Mouse (Mus musculus) heart, embryonic 10.5 days (tissue): ENCODE results near the gene Nadk. TPM values are rescaled to one million over a fixed set of nuclear protein-coding genes. Genes with fewer than 3 reads are reported as not detected.

Source experiments
- DNase-seq: peaks from one replicate; pipeline ENCODE4 v3.0.0-alpha.2; 2017; ENCODE audit warnings: low spot score
- H3K27ac ChIP-seq: fragments of 300-500 bp; sonication (generic); 2 replicates; pipeline ENCODE4 v1.5.1; 2016; ENCODE audit warnings: mild to moderate bottlenecking
- H3K27me3 ChIP-seq: fragments of 300-500 bp; sonication (generic); 2 replicates; pipeline ENCODE4 v1.6.1; 2016; ENCODE audit warnings: mild to moderate bottlenecking; ENCODE audit not compliant: poor library complexity, insufficient read depth, severe bottlenecking
- H3K36me3 ChIP-seq: fragments of 300-500 bp; sonication (generic); 2 replicates; pipeline ENCODE4 v1.6.1; 2016; ENCODE audit warnings: mild to moderate bottlenecking, moderate library complexity
- H3K4me1 ChIP-seq: fragments of 300-500 bp; sonication (generic); 2 replicates; pipeline ENCODE4 v1.6.1; 2016; ENCODE audit warnings: mild to moderate bottlenecking
- H3K4me3 ChIP-seq: fragments of 300-500 bp; sonication (generic); 2 replicates; pipeline ENCODE4 v1.5.1; 2016; ENCODE audit warnings: mild to moderate bottlenecking, moderate library complexity
- H3K9me3 ChIP-seq: fragments of 300-500 bp; sonication (generic); 2 replicates; pipeline ENCODE4 v1.6.1; 2016; ENCODE audit warnings: mild to moderate bottlenecking, moderate library complexity
- WGBS: fragments of 180-500 bp; shearing (Covaris S2); methylation state at CpG from one replicate; pipeline ENCODE4 v1.1.7; 2016; 5-methylcytosine and 5-hydroxymethylcytosine counted together
- polyA plus RNA-seq: library from polyadenylated mRNA; unstranded; fragments of >200 nt; fragmentation: Nextera tagmentation; extraction: Ambion mirVana; gene quantifications from 2 replicates; pipeline ENCODE4 v1.2.1, GENCODE M21; 2016

Nadk gene
- polyA plus RNA-seq, 1 experiment from 2014 or later, result 93.3 TPM

DNA sequence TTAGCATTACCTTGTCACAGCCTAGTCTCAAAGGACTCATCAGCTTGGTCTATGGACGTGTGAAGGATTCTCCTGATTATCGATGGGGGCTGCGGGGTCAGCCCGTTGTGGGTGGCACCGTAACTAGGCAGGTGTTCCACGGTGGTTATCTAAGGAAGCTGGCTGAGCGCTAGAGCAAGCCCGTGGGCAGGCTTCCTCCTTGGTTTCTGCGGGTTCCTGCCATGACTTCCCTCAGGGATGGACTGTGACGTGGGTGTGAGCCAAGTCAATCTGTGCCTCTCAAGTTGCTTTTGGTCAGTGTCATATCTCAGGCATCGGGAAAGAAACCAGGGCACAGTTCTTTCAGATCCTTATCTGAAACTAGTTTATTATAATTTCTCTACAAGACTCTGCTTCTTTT lies 12.8 kb downstream of the Nadk start:
- Histone ChIP-seq H3K27ac (no peak overlapping the region), H3K4me1 (peaks cover 5% of the 10 kb centered on the region), H3K9me3 (no peaks in the 10 kb centered on the region), H3K36me3 (peaks cover 31% of the 10 kb centered on the region), H3K4me3 (no peak overlapping the region), H3K27me3 (no peaks in the 10 kb centered on the region)
- 82% methylated on average over 11 of the region's 11 CpGs for WGBS
- no peak for DNase-seq

DNA sequence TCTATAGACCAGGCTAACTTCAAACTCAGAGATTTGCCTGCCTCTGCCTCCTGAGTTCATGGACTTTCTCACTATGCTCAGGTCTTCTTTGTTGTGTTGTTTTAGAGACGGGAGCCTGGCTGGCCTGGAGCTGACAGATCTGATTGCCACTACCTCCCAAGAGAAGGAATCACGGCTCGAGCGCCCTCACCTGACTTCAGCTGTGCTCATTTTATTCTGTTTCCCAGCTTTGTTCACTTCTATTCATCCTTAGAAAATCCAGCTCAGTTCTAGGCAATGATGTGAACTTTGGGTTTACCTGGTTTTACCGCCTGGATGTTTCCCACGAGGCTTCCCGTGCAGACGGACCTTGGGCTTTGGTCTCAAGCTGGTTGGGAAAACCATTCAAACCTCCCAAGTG lies 13.3 kb downstream of the Nadk start:
- no peak overlapping the region for H3K4me3 ChIP-seq
- H3K27ac ChIP-seq, result no peak overlapping the region
- WGBS, result 88% methylated on average over 8 of the region's 8 CpGs
- no peaks in the 10 kb centered on the region for H3K9me3 ChIP-seq
- peaks cover 32% of the 10 kb centered on the region for H3K36me3 ChIP-seq
- no peaks in the 10 kb centered on the region for H3K27me3 ChIP-seq
- H3K4me1 ChIP-seq, result peaks cover 5% of the 10 kb centered on the region
- no peak for DNase-seq

DNA sequence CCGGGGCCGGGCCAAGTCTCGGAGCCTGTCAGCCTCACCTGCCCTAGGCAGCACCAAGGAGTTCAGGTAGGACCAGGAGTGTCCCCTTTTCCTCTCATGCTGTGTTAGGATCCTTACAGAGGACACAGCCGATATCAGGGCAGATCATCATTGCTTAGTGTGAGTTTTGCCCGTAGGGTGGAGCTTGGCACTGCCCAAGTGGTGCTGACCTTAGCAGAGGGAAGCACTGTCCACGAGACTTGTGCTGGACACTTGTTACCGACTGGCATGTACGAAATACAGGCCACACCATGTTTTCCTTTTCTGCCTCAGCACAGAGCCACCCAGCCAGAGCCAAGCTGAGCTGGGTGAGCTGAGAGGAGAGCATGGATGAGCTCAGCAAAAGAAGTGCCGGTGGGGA lies 15.0 kb downstream of the Nadk start:
- no peak overlapping the region for H3K27ac ChIP-seq
- no peak overlapping the region for H3K4me3 ChIP-seq
- H3K27me3 ChIP-seq, result no peaks in the 10 kb centered on the region
- H3K9me3 ChIP-seq, result no peaks in the 10 kb centered on the region
- no peaks in the 10 kb centered on the region; the same call in 1 of the 2 replicates for H3K4me1 ChIP-seq
- DNase-seq, result no peak
- H3K36me3 ChIP-seq, result peaks cover 36% of the 10 kb centered on the region
- WGBS, result 90% methylated on average over 9 of the region's 9 CpGs

DNA sequence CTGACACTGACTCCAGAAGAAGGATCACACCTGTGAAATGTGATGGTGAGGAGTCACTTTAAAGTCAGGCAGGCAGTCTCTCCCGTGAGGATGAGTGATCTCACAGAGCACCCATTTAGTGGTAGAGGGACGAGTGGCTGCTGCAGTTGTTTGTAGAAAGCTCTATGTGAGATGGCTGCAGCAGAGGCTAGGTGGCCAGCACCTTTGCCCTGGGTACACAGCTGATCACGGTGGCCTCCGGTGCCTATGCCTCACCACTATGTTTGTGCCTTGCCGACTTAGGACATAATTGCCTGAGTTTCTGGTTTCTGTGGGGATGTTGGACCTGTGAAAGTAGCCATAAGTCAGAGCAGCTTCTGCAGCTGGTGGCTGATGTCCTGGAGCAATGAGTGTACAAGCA lies 15.6 kb downstream of the Nadk start:
- Histone ChIP-seq H3K9me3 (no peaks in the 10 kb centered on the region), H3K27me3 (no peaks in the 10 kb centered on the region), H3K27ac (no peak overlapping the region), H3K4me3 (no peak overlapping the region), H3K4me1 (no peaks in the 10 kb centered on the region; the same call in 1 of the 2 replicates), H3K36me3 (peaks cover 42% of the 10 kb centered on the region)
- WGBS, result 86% methylated on average over 5 of the region's 5 CpGs
- DNase-seq, result no peak

DNA sequence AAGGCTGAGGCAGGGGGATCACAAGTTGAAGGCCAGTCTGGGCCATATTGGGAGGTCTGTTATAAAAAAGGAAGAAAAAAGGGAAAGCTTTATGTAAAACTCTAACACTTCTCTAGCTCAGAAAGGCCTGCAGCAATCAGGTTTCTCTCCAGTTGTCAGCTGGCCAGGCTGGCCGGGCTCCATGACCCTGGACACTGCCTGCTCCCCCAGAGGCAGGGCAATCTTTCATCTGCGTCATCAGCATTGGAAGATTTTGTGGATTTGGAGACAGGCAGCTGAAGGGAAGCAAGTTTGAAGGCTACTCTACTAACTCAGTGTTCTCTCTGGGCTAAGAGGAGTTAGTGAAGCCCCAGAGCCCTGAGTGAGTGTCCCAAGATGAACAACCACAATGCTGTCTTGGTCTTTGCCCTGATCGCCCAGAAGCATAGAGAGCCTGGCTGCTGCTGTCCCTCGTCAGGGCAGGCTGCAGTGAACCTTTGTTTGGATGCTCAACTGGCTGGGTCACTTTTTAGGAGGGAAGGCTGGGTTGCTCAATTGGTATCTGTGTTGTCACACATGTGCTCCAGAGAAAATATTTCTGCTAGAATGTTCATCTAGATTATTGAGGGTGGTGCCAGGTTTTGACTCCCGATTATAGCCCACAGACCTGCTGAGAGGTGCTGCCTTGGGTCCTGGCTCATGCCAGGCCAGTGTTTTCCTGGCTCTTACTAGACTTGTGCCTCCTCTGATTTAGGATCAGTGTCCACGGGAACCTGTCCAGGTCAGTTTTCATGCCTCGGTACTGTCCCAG lies 16.4 kb downstream of the Nadk start:
- DNase-seq, result no peak
- no peak overlapping the region for H3K27ac ChIP-seq
- no peaks in the 10 kb centered on the region for H3K9me3 ChIP-seq
- WGBS, result 80% methylated on average over 7 of the region's 7 CpGs
- no peak overlapping the region for H3K4me3 ChIP-seq
- H3K27me3 ChIP-seq, result no peaks in the 10 kb centered on the region
- peaks cover 46% of the 10 kb centered on the region for H3K36me3 ChIP-seq
- no peaks in the 10 kb centered on the region; the same call in 1 of the 2 replicates for H3K4me1 ChIP-seq

DNA sequence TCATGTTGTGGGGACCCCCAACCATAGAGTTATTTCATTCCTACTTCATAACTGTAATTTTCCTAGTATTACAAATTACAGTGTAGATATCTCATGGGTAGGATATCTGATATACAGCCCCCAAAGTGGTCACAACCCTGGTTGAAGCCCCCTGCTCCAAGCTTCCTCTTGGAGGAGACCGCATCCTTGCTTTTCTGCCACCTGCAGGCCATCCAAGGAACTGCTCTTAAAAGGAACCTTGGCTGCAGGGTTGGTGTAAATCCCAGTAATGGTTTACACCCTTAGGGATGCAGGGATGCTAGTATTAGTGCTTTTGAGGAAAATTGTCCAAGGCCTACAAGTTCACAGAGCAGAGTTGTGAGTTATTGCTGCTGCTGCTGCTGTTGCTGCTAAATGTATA lies 18.2 kb downstream of the Nadk start:
- no peaks in the 10 kb centered on the region for H3K9me3 ChIP-seq
- H3K27ac ChIP-seq, result no peak overlapping the region
- no peak overlapping the region for H3K4me3 ChIP-seq
- WGBS, result 42% methylated on average over 1 of the region's 1 CpGs
- H3K36me3 ChIP-seq, result peaks cover 65% of the 10 kb centered on the region
- DNase-seq, result no peak
- no peaks in the 10 kb centered on the region for H3K4me1 ChIP-seq
- H3K27me3 ChIP-seq, result no peaks in the 10 kb centered on the region

DNA sequence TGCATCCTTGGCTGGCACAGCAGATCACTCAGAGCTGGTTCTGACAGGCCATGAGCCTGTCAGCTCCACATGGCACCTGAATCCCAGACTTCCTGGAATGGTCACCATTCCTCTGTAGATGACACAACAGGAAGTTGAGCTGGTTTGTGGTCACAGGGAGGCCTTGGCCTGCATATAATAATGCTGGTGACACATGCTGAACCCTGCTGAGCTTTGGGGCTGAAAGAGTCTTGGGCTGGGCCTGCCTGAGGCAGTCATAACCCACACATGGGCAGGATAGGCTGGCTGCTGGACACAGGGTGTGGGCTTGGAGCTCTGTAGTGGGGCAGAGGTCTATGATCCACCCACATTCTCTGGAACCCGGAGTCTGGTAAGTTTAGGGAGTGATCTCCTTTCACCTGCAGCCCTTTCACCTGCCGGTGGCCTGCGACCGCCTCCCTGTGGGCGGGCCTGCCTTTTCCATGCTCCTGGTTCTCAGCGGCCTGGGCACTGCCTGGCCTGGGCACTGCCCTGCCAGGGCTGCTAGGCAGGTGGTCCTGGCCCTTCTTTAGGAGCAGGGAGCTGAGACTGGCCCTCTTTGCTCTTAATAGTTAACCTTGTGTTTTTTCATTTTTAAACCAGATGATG lies 20.2 kb downstream of the Nadk start:
- 90% methylated on average over 6 of the region's 6 CpGs for WGBS
- no peak overlapping the region for H3K27ac ChIP-seq
- H3K4me3 ChIP-seq, result no peak overlapping the region

DNA sequence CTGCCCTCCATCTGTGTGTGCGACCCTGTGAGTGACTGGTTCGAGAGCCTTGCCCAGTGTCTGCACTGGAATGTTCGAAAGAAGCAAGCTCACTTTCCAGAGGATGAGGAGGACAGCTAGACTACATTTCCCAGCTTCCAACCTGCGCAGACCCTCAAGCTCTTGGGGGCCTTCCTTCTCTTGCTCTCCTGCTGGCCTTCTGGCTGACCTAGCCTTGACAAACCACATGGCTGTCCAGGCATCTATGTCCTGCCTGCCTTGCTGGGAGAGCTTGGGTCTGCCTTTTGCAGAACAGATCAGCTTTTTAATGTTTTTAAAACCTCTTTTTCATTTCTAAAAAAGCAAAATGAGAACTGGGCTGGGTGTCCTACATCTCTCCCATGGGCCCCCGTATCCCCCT lies 27.2 kb downstream of the Nadk start:
- no peaks in the 10 kb centered on the region for H3K4me1 ChIP-seq
- 90% methylated on average over 5 of the region's 5 CpGs for WGBS

More for the DNA sequence above, 20.2 kb downstream of the Nadk start:
- Histone ChIP-seq H3K9me3 (no peaks in the 10 kb centered on the region), H3K36me3 (peaks cover 78% of the 10 kb centered on the region), H3K4me1 (no peaks in the 10 kb centered on the region), H3K27me3 (no peaks in the 10 kb centered on the region)
- DNase-seq, result no peak

DNA sequence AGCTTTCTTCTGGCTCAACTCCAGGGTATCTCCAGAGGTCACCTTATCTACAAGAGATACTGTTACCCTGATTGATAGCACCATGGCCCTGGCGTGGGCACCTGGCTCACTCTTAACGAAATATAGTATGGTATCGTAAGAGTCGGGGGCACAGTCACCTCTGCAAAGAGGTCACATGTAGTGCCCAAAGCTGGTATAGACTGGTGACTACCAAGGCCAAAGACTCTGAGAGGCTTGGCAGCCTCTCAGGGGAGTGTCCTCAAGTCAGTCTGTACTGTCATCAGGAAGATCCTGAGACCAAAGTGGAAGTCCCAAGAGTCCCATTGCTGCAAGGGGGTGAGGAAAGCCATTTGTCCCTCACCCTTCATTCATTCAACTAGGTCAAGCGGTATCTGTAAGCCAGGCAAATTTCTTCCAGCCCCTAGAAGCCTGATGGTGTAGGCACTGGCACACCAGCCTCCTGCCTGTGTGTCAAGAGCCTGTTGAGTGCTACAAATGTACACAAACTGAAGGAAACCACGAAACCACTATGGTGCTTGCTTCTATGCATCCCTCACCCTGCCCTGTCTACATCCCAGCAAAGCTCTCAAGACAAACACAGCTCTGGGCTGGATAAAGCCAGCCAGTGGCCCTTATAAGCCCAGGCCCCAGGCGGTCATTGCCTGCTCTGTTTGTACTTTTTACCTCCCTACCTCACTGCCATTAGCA lies 29.0 kb downstream of the Nadk start:
- WGBS, result 67% methylated on average over 7 of the region's 7 CpGs
- Histone ChIP-seq H3K27ac (no peak overlapping the region), H3K27me3 (no peaks in the 10 kb centered on the region), H3K4me3 (no peak overlapping the region), H3K4me1 (no peaks in the 10 kb centered on the region), H3K9me3 (no peaks in the 10 kb centered on the region), H3K36me3 (peaks cover 49% of the 10 kb centered on the region)
- no peak for DNase-seq

More for the DNA sequence above, 27.2 kb downstream of the Nadk start:
- Histone ChIP-seq H3K36me3 (peaks cover 67% of the 10 kb centered on the region), H3K27me3 (no peaks in the 10 kb centered on the region), H3K4me3 (no peak overlapping the region), H3K9me3 (no peaks in the 10 kb centered on the region), H3K27ac (no peak overlapping the region)
- no peak for DNase-seq

DNA sequence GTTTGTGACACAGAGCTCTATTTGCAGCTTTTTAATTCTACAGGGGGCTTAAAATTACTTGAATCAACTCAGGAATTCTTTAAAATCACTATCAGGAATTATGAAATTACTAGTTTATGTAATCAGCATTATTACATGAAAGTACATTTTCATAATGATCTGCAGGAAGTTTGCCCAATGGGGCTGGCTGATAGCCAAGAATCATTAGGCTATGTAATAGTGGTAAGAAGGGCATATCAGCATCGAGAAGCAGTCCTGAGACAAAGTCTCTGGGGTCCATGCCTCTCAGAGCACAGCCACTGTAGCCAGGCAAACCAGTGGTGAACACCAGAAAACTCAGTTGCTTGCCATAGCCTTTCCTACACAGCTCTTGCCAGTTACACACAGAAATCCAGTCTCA lies 31.6 kb downstream of the Nadk start:
- DNase-seq, result no peak
- 78% methylated on average over 1 of the region's 1 CpGs for WGBS

DNA sequence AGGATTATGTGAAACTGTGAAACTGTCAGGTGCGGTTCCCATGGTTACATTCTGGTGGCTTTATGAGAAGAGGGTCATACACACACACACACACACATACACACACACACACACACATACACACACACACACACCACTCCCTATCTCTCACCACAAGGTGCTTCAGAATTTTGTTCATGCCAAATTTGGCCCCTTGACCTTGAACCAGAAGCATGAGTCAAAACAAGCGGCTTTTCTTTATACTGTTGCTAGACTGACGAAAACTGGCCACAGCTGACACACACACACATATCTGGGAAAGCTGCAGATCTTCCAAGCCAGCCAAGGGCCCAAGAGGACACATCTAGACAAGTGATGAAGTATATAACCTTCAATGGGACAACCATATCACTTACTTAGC lies 33.6 kb downstream of the Nadk start:
- Histone ChIP-seq H3K36me3 (peaks cover 5% of the 10 kb centered on the region; the same call in 1 of the 2 replicates), H3K9me3 (no peaks in the 10 kb centered on the region), H3K4me3 (no peak overlapping the region), H3K27ac (no peak overlapping the region), H3K4me1 (no peaks in the 10 kb centered on the region), H3K27me3 (no peaks in the 10 kb centered on the region)
- 84% methylated on average over 3 of the region's 3 CpGs for WGBS
- no peak for DNase-seq

More for the DNA sequence above, 31.6 kb downstream of the Nadk start:
- Histone ChIP-seq H3K4me3 (no peak overlapping the region), H3K27me3 (no peaks in the 10 kb centered on the region), H3K9me3 (no peaks in the 10 kb centered on the region), H3K4me1 (no peaks in the 10 kb centered on the region), H3K36me3 (peaks cover 24% of the 10 kb centered on the region), H3K27ac (no peak overlapping the region)

DNA sequence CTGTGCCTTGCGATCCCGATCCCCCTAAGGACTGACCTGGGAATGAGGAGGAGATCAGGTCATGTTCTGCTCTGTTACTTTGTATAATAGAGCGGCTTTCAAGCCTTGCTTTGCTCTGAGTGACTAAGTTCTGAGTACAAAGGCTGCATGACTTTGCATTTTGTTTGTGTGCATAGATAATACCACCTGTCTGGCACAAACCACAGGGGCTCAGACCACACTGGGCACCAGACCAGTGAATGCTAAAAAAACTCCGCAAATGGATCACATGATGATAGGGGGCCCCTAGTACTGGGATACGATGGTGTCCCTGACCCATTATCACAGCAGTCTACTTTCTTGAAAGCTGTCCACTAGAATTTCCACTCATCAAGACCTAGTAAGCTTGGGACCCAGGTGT lies 34.4 kb downstream of the Nadk start:
- H3K4me3 ChIP-seq, result no peak overlapping the region
- no peaks in the 10 kb centered on the region for H3K4me1 ChIP-seq
- 82% methylated on average over 5 of the region's 5 CpGs for WGBS
- no peaks in the 10 kb centered on the region for H3K36me3 ChIP-seq
- DNase-seq, result no peak
- H3K9me3 ChIP-seq, result no peaks in the 10 kb centered on the region
- H3K27me3 ChIP-seq, result no peaks in the 10 kb centered on the region
- no peak overlapping the region for H3K27ac ChIP-seq

DNA sequence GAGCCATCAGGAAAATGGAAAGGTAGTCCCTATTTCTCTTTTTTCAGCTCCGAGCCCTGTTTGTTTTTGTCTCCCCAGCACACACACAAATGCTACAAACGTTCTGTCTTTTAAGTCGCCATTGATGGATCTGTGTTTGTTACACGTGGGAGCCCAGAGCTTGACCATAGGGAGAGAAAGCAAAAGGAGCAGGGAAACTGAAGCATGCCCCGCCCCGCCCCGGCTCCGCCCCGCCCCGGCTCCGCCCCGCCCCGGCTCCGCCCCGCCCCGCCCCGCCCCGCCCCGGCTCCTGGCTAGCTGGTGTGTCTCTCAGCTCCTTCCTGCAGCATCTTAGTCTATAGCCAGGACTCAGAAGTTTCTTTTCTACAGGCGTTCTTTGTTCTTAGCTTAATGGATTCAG lies 36.4 kb downstream of the Nadk start:
- no peak overlapping the region for H3K4me3 ChIP-seq
- H3K36me3 ChIP-seq, result peaks cover 5% of the 10 kb centered on the region; the same call in 1 of the 2 replicates
- peaks cover 6% of the 10 kb centered on the region; the same call in 1 of the 2 replicates for H3K4me1 ChIP-seq
- 14% methylated on average over 20 of the region's 20 CpGs for WGBS
- no peak overlapping the region for H3K27ac ChIP-seq
- H3K27me3 ChIP-seq, result no peaks in the 10 kb centered on the region
- DNase-seq, result no peak
- no peaks in the 10 kb centered on the region for H3K9me3 ChIP-seq
